Mouse (Mus musculus) hematopoietic multipotent progenitor cell, adult 10-12 weeks (in vitro differentiated cells): Measurements from ENCODE around the gene Cox15. TPM values are rescaled to one million over a fixed set of nuclear protein-coding genes. Genes with fewer than 3 reads are reported as not detected.

ENCODE experiments used
- polyA plus RNA-seq: library from polyadenylated mRNA; stranded (reverse); fragments of >175 nt; gene quantifications from 2 replicates; pipeline ENCODE4 v1.2.3, GENCODE M21; 2012; ENCODE audit warnings: low replicate concordance

The Cox15 gene
- 2.4 and 3.7 TPM in 2 replicates for polyA plus RNA-seq

DNA sequence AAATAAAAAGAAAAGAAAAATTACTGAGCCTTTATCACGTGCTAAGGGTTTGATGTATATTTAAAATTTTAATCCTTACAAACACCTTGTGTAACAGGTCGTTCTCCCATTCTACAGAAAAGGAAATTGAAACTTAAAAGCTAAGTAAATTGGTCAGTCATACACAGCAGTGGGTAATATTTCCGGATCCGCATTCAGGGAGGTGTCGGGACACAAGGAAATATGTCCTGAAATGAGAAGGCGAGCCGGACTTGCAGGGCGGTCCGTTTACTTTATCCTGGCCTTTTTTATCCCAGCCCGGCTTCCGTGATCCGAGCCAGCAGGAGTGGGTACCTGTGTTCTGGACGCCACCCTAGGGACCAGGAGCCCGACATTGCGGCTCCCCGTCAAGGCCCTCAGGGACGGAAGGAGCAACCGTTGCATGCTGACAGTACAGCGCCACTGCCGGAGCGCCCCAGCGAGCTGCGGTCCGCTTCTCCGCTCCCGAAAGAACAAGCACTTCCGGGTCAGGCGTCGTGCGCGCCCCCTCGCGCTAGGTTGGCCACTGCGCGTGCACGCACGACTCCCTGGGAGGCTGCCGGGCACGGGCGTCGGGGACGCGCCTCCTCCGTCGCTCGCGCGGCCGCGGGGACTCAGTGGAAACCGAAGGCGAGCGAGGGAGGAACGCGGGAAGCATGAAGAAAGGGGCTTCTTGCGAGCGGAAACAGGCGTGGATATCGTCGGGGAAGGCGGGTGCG, at the start of gene Cox15, which contains the start of gene Cutc:
Cox15 (minus strand) TSS at position 512 of the 737 bp plus-strand sequence.
Cutc (plus strand) TSS at position 508 of the 737 bp plus-strand sequence.

DNA sequence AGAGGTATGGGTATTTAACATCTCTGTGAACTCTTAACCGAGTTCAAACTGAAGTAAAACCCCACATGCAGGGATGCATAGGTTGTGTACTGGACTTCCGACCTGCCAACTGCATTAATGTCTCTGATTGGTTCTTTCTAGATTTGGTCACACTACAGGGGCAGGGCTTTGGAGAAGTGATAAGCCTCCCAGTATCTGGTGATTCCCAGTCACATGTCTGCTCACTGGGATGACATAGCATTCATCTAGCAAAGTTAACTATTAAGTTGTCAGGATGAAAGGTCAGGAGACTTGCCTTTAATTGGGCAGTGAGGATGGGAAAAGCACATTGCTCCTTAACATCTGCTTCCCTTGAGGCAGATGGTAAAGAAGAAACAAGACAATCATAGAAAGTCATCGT, 29.2 kb upstream of the Cox15 start, which contains the start of gene Abcc2:
Abcc2 (plus strand) TSS at position 213 of the 400 bp plus-strand sequence.

DNA sequence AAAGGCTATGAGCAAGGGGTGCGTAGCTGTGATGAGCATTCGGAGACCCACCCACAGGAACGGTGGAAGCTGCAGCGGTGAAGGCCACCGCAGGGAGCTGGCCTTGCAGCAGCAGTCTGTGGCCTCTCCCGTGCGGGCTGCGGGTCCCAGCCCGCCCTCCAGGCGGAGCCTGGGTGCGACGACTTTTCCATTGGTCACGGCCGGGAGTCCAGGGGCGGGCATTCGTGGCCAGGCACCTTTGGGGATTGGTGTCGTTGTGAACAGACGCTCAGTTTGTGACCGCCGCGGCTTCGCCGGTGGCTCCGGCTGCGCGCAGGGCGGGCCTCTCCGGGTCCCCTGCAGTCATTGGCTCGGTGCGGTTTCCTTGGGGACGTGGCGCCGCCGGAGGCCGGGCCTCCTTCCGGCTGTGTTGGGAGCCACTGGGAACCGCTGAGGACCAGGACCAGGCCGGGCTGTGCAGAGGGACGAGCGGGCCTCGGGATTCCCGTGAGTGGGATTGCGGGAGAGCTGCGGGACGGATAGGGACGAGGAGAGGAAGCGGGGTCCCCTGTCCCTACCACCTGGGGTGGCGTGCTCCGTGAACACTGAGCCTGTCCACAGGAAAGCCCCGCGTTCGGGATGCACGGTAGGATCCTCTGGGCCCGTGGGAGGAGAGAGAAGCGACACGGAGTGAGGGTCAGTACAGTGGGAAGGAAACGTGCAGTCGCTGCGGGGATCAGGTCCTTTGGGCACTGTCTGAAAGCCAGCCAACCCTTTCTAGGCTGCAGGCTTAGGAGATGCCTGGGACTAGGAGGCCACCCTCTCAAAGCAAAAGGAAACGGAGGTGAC, 63.2 kb downstream of the Cox15 start, which contains the start of gene Entpd7:
Entpd7 (plus strand) TSS at position 254 of the 828 bp plus-strand sequence.

Other genes with a start within 250 kb of the Cox15 start
- 3.6 and 6.9 TPM in 2 replicates for gene Got1, start 228.4 kb downstream of the Cox15 start, polyA plus RNA-seq
- 0.59 and 1.7 TPM in 2 replicates for gene Nkx2-3, start 140.7 kb downstream of the Cox15 start, polyA plus RNA-seq
- 61.2 and 65.1 TPM in 2 replicates for gene Slc25a28, start 78.1 kb downstream of the Cox15 start, polyA plus RNA-seq
- 3.2 and 3.4 TPM in 2 replicates for gene Entpd7, start 63.3 kb downstream of the Cox15 start, polyA plus RNA-seq
- 3.0 and 3.5 TPM in 2 replicates for gene Cutc, start within 50 bp of the Cox15 start, polyA plus RNA-seq
- gene Abcc2, start 29.2 kb upstream of the Cox15 start, polyA plus RNA-seq = not detected in 2 replicates
- 5.4 and 10.4 TPM in 2 replicates for gene Dnmbp, start 187.2 kb upstream of the Cox15 start, polyA plus RNA-seq
- gene Cpn1, start 233.6 kb upstream of the Cox15 start, polyA plus RNA-seq = 0.43 and 1.2 TPM in 2 replicates